Mouse (Mus musculus) ES-E14 (cell line): Measurements from ENCODE around the gene Ifngr1. TPM values are rescaled to one million over a fixed set of nuclear protein-coding genes. Genes with fewer than 3 reads are reported as not detected.

Experiments
- DNase-seq: peaks from one replicate; pipeline ENCODE4 v3.0.0-alpha.2; 2013; ENCODE audit warnings: low read depth, low spot score
- H3K27ac ChIP-seq: 2 replicates; pipeline ENCODE4 v1.5.1; 2012; ENCODE audit warnings: low read depth, mild to moderate bottlenecking, low read length, moderate library complexity, mixed read lengths; ENCODE audit not compliant: poor library complexity, insufficient read depth, severe bottlenecking
- H3K36me3 ChIP-seq: 2 replicates; pipeline ENCODE4 v1.6.1; 2012; ENCODE audit warnings: mild to moderate bottlenecking, low read length, moderate library complexity, mixed read lengths; ENCODE audit not compliant: control insufficient read depth, poor library complexity, insufficient read depth, severe bottlenecking
- H3K4me1 ChIP-seq, 2 experiments: fragments of 150-350 bp in 1 of 2; sonication (generic) in 1 of 2; 2 replicates each; pipeline ENCODE4 v1.6.1; 2012; ENCODE audit warnings: low read length in 2 of 2, mild to moderate bottlenecking in 1 of 2, mixed read lengths in 1 of 2; ENCODE audit not compliant: control insufficient read depth in 2 of 2, insufficient read depth in 2 of 2, poor library complexity in 1 of 2
- H3K4me3 ChIP-seq, 2 experiments: fragments of 150-350 bp in 1 of 2; sonication (generic) in 1 of 2; 2 replicates each; pipeline ENCODE4 v1.5.1; 2012; ENCODE audit warnings: low read length in 2 of 2, low read depth in 1 of 2, mild to moderate bottlenecking in 1 of 2, mixed read lengths in 1 of 2; ENCODE audit not compliant: insufficient read depth in 1 of 2, poor library complexity in 1 of 2, severe bottlenecking in 1 of 2
- H3K9ac ChIP-seq: 2 replicates; pipeline ENCODE4 v1.6.1; 2012; ENCODE audit warnings: low read depth, mild to moderate bottlenecking, low read length, mixed read lengths; ENCODE audit not compliant: poor library complexity, insufficient read depth, severe bottlenecking
- H3K9me3 ChIP-seq: fragments of 150-350 bp; sonication (generic); 2 replicates; pipeline ENCODE4 v1.6.1; 2012; ENCODE audit warnings: low read depth, mild to moderate bottlenecking, low read length; ENCODE audit not compliant: control insufficient read depth, insufficient read depth
- CHD2 ChIP-seq: IDR thresholded peaks from 2 replicates; pipeline ENCODE4 v1.6.1; 2014; ENCODE audit warnings: mild to moderate bottlenecking, low read depth, low read length, inconsistent platforms
- HCFC1 ChIP-seq: IDR thresholded peaks from 2 replicates; pipeline ENCODE4 v1.6.1; 2012; ENCODE audit warnings: low read length, inconsistent platforms, borderline replicate concordance; ENCODE audit not compliant: insufficient read depth
- MAFK ChIP-seq: IDR thresholded peaks from 2 replicates; pipeline ENCODE4 v1.6.1; 2014; ENCODE audit warnings: mild to moderate bottlenecking, low read depth, low read length, inconsistent platforms; ENCODE audit not compliant: insufficient read depth
- ZC3H11A ChIP-seq: IDR thresholded peaks from 2 replicates; pipeline ENCODE4 v1.6.1; 2012; ENCODE audit warnings: low read depth, mild to moderate bottlenecking, inconsistent platforms, low read length, borderline replicate concordance
- ZNF384 ChIP-seq: IDR thresholded peaks from 2 replicates; pipeline ENCODE4 v1.6.1; 2012; ENCODE audit warnings: low read depth, low read length, inconsistent platforms
- in situ Hi-C, 2 experiments: fragments of 600-800 bp; cut with MboI; formaldehyde crosslinking; loops; one replicate each; pipeline ENCODE4 v1.15.1; 2025; ENCODE audit warnings: low sequenced_read_pairs in 2 of 2, inconsistent platforms in 1 of 2; ENCODE audit not compliant: unreplicated experiment in 2 of 2
- total RNA-seq: library from RNA; depleted of rRNA; stranded (reverse); fragments of 300-350 nt; gene quantifications from 2 replicates; pipeline ENCODE4 v1.2.3, GENCODE M21; 2012

Gene Ifngr1
- total RNA-seq, 1 experiment = 8.3 TPM

DNA sequence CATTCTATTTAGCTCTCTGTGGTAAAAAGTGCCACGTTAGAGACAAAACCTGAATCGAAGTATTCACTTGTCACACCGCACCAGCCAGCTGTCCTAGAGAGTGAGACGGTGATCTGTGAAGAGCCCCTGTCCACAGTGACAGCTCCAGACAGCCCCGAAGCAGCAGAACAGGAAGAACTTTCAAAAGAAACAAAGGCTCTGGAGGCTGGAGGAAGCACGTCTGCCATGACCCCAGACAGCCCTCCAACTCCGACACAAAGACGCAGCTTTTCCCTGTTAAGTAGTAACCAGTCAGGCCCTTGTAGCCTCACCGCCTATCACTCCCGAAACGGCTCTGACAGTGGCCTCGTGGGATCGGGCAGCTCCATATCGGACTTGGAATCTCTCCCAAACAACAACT, 17.4 kb downstream of the Ifngr1 start:
- Histone ChIP-seq H3K9me3 (no peaks in the 10 kb centered on the region), H3K36me3 (peaks cover 2% of the 10 kb centered on the region; the same call in 1 of the 2 replicates), H3K4me1 (no peaks in the 10 kb centered on the region), H3K4me3 (no peak overlapping the region), H3K27ac (no peak overlapping the region), H3K9ac (no peak overlapping the region; the same call in 1 of the 2 replicates)
- TF ChIP-seq MAFK (no peak), CHD2 (no peak), ZC3H11A (no peak), HCFC1 (no peak), ZNF384 (no peak)
- in situ Hi-C loops = no loop called here
- no peak for DNase-seq

DNA sequence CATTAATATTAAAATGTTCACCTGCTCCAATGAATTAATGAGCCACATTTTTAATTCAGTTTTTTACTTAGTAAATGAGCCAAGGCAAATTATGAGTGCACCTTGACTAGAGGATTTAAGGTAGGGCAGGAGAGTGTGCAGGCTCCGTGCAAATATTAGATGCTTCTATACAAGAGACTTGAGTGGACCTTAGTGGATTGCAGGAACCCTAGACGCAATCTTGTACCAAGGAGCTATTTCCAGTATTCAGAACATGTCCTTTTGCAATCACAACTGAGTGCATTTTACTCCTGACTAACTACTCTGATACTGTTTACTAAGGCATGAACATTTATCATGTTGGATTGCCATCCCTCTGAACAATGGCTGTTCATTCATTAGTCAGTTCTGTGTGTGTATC, 19.9 kb downstream of the Ifngr1 start:
- in situ Hi-C loops = no loop called here
- peaks cover 2% of the 10 kb centered on the region; the same call in 1 of the 2 replicates for H3K36me3 ChIP-seq
- H3K9me3 ChIP-seq = no peaks in the 10 kb centered on the region
- no peaks in the 10 kb centered on the region for H3K4me1 ChIP-seq
- TF ChIP-seq MAFK (no peak), ZNF384 (no peak), HCFC1 (no peak), CHD2 (no peak), ZC3H11A (no peak)
- H3K4me3 ChIP-seq = no peak overlapping the region
- no peak overlapping the region for H3K9ac ChIP-seq
- H3K27ac ChIP-seq = no peak overlapping the region
- DNase-seq = no peak

DNA sequence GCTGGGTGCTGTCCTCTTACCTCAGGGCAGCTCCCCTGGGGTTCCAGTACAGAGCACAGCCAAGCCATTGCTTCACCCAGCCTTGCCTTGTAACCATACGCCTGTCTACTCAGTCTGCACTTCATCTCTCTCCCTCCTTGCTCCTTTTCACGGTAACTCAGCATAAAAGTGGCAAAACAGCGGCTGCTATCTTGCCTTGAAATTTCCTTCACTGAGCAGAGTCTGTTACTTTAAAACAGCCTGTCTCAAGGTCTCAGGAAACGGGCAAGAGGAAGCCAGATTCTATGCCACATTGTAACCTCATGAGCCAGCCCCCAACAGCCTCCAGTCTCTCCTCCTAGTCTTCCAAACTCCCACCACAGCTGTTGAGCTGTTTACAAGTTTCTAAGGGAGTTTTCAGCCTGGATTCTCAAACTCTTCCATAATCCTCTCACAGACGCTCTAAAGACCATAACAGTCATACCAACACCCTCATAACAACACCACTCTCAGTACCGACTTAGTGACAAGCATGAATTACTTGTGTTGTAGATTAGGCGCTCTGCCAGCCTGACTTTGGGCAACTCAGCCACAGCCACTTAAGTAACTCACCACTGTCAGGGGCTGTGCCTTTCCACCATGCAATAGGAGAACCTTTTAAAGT, 21.5 kb downstream of the Ifngr1 start:
- DNase-seq = no peak
- H3K36me3 ChIP-seq = peaks cover 2% of the 10 kb centered on the region; the same call in 1 of the 2 replicates
- TF ChIP-seq HCFC1 (no peak), ZC3H11A (no peak), CHD2 (no peak), MAFK (no peak), ZNF384 (no peak)
- H3K9ac ChIP-seq = no peak overlapping the region
- no peak overlapping the region for H3K27ac ChIP-seq
- in situ Hi-C loops = no loop called here
- no peaks in the 10 kb centered on the region for H3K9me3 ChIP-seq
- H3K4me3 ChIP-seq = no peak overlapping the region
- H3K4me1 ChIP-seq = no peaks in the 10 kb centered on the region

DNA sequence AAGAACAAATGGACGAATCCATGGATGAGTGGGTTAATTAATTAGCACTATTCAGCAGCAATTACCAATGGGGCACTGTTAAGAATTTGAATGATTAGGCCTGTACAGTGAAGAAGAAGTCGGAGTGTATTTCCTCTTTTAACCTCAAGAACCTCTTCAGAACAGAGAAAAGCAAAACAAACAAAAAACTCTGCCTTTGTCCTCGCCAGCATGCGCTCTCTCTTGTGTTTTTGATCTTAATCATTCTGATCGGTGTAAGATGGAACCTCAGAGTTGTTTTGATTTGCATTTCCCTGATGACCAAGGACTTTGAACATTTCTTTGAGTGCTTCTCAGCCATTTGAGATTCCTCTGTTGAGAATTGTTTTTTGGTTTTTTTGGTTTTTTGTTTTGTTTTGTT, 28.0 kb downstream of the Ifngr1 start:
- in situ Hi-C loops = no loop called here
- TF ChIP-seq HCFC1 (no peak), ZNF384 (no peak), ZC3H11A (no peak), CHD2 (no peak), MAFK (no peak)
- no peaks in the 10 kb centered on the region for H3K9me3 ChIP-seq
- no peaks in the 10 kb centered on the region for H3K36me3 ChIP-seq
- H3K4me3 ChIP-seq = no peak overlapping the region
- no peaks in the 10 kb centered on the region for H3K4me1 ChIP-seq
- no peak overlapping the region for H3K27ac ChIP-seq
- H3K9ac ChIP-seq = no peak overlapping the region
- no peak for DNase-seq
